Mouse (Mus musculus) liver, postnatal 0 days (tissue): ENCODE measurements at regions not wholly inside any gene's neighbourhood (a gene's known extent, or its start where the extent isn't known, plus 50 kb on each side); places are given as distances from the start of the nearest gene placed in this dataset.

ENCODE experiments used
- CTCF ChIP-seq: sonication (generic); IDR thresholded peaks from 2 replicates; pipeline ENCODE4 v1.5.1; 2016; ENCODE audit warnings: antibody characterized with exemption, low read depth
- EP300 ChIP-seq: IDR thresholded peaks from 2 replicates; pipeline ENCODE4 v1.6.1; 2016; ENCODE audit warnings: antibody characterized with exemption, low read depth, mild to moderate bottlenecking

DNA sequence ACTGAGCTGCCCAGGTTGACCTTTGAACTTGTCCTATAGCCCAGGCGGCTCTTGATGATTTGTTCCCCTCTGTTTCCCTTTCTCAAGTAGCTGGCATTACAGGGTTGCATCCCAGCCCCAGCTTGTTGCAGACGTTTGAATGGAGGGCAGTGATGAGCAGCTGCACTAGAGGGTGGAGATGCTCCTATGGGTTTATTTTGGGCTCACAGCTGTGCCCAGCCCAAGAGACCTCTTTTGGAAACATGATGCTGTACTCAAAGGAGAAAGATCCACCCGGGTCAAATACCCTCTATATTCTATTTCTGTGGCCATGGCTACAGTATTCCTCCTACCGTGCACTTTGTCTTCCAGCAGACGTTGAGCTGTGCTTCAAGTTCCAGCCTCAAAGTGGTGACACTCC lies 109.0 kb upstream of the Shb start:
- no peak for TF ChIP-seq CTCF
- TF ChIP-seq EP300: no peak
